Mouse (Mus musculus): ENCODE measurements around the gene Coro7. TPM values are rescaled to one million over a fixed set of nuclear protein-coding genes. Genes with fewer than 3 reads are reported as not detected.

Gene Coro7
- polyA plus RNA-seq, 1 experiment from 2014 or later: 13.1 TPM

- 15% methylated on average over 13 of the region's 13 CpGs for WGBS
- Histone ChIP-seq H3K9ac (ENCODE audit: low read depth, low read length) (peak overlapping the region; percentile 1; the same call in 1 of the 2 replicates), H3K4me1 (replicated peaks; ENCODE audit: insufficient read depth, low read length) (peaks cover 46% of the 10 kb centered on the region)
Observed at GRCm38 (mm10) chr16:4642190-4642589, 37.4 kb downstream of the Coro7 start.

GRCm38 (mm10) chr16:4641119-4641838 lies 38.3 kb downstream of the Coro7 start:
- 38% methylated on average over 3 of the region's 3 CpGs for WGBS
- no peak for ATAC-seq (replicated peaks; ENCODE audit: low FRiP score, low read depth)
- Histone ChIP-seq H3K9ac (ENCODE audit: low read depth, low read length) (peak overlapping the region; percentile 75; the same call in 1 of the 2 replicates), H3K4me2 (ENCODE audit: low read length) (peak overlapping the region; percentile 72), H3K4me1 (replicated peaks; ENCODE audit: insufficient read depth, low read length) (peaks cover 37% of the 10 kb centered on the region), H3K4me3 (replicated peaks; ENCODE audit: low read depth, low read length) (peak overlapping the region; percentile 68), H3K9me3 (replicated peaks; ENCODE audit: low read length) (no peaks in the 10 kb centered on the region), H3K36me3 (ENCODE audit: insufficient read depth, low read length) (0 out of 2 replicates have a peak, but pooled peaks cover 4% of the 10 kb centered on the region), H3K27me3 (ENCODE audit: insufficient read depth, low read length) (no peaks in the 10 kb centered on the region), H3K27ac (peak overlapping the region; percentile 88)
- no peak for DNase-seq (ENCODE audit: low spot score)
- no peak for TF ChIP-seq CTCF (IDR thresholded peaks at IDR 0.05; ENCODE audit: low read depth)

More at GRCm38 (mm10) chr16:4642190-4642589, 37.4 kb downstream of the Coro7 start:
- Histone ChIP-seq H3K4me2 (ENCODE audit: low read length) (peak overlapping the region; percentile 72), H3K36me3 (ENCODE audit: insufficient read depth, low read length) (0 out of 2 replicates have a peak, but pooled peaks cover 4% of the 10 kb centered on the region), H3K9me3 (replicated peaks; ENCODE audit: low read length) (no peaks in the 10 kb centered on the region), H3K27me3 (ENCODE audit: insufficient read depth, low read length) (no peaks in the 10 kb centered on the region), H3K4me3 (replicated peaks; ENCODE audit: low read depth, low read length) (peak overlapping the region; percentile 68), H3K27ac (peak overlapping the region; percentile 88)
- peak; percentile 38; the same call in 1 of the 2 replicates for TF ChIP-seq CTCF (IDR thresholded peaks at IDR 0.05; ENCODE audit: low read depth)
- DNase-seq (ENCODE audit: low spot score) (peak; percentile 97), ATAC-seq (replicated peaks; ENCODE audit: low FRiP score, low read depth) (peak; percentile 75)

- Histone ChIP-seq H3K27ac (peak overlapping the region; percentile 88), H3K36me3 (ENCODE audit: insufficient read depth, low read length) (no peaks in the 10 kb centered on the region), H3K4me3 (replicated peaks; ENCODE audit: low read depth, low read length) (peak overlapping the region; percentile 68), H3K9me3 (replicated peaks; ENCODE audit: low read length) (no peaks in the 10 kb centered on the region), H3K27me3 (ENCODE audit: insufficient read depth, low read length) (no peaks in the 10 kb centered on the region), H3K9ac (ENCODE audit: low read depth, low read length) (peak overlapping the region; percentile 75), H3K4me2 (ENCODE audit: low read length) (peak overlapping the region; percentile 72), H3K4me1 (replicated peaks; ENCODE audit: insufficient read depth, low read length) (peaks cover 35% of the 10 kb centered on the region)
- 4% methylated on average over 17 of the region's 17 CpGs for WGBS
- ATAC-seq (replicated peaks; ENCODE audit: low FRiP score, low read depth) (peak; percentile 50), DNase-seq (ENCODE audit: low spot score) (peak; percentile 81)
- TF ChIP-seq CTCF (IDR thresholded peaks at IDR 0.05; ENCODE audit: low read depth): no peak
Observed at GRCm38 (mm10) chr16:4640267-4641005, 39.1 kb downstream of the Coro7 start.

GRCm38 (mm10) chr16:4639831-4640237 lies 39.7 kb downstream of the Coro7 start, which contains the start of the genes Vasn and Dnaja3:
Gene Vasn (plus strand): TSS chr16:4639941.
Gene Dnaja3 (plus strand): TSS chr16:4639989.
- ATAC-seq (replicated peaks; ENCODE audit: low FRiP score, low read depth) (peak; percentile 91), DNase-seq (ENCODE audit: low spot score) (peak; percentile 98)
- Histone ChIP-seq H3K9ac (ENCODE audit: low read depth, low read length) (peak within 1 kb of the TSS; percentile 75), H3K9me3 (replicated peaks; ENCODE audit: low read length) (no peaks in the 10 kb centered on the region), H3K27me3 (ENCODE audit: insufficient read depth, low read length) (no peaks in the 10 kb centered on the region), H3K36me3 (ENCODE audit: insufficient read depth, low read length) (no peaks in the 10 kb centered on the region), H3K4me3 (replicated peaks; ENCODE audit: low read depth, low read length) (peak within 1 kb of the TSS; percentile 68), H3K27ac (peak within 1 kb of the TSS; percentile 88), H3K4me2 (ENCODE audit: low read length) (peak within 1 kb of the TSS; percentile 72), H3K4me1 (replicated peaks; ENCODE audit: insufficient read depth, low read length) (peaks cover 34% of the 10 kb centered on the region)
- WGBS: under 1% methylated on average over 22 of the region's 22 CpGs
- TF ChIP-seq CTCF (IDR thresholded peaks at IDR 0.05; ENCODE audit: low read depth): no peak

GRCm38 (mm10) chr16:4638891-4639390 lies 40.6 kb downstream of the Coro7 start:
- Histone ChIP-seq H3K9ac (ENCODE audit: low read depth, low read length) (no peak overlapping the region), H3K27ac (no peak overlapping the region), H3K4me3 (replicated peaks; ENCODE audit: low read depth, low read length) (no peak overlapping the region), H3K4me2 (ENCODE audit: low read length) (no peak overlapping the region), H3K36me3 (ENCODE audit: insufficient read depth, low read length) (no peaks in the 10 kb centered on the region), H3K4me1 (replicated peaks; ENCODE audit: insufficient read depth, low read length) (peaks cover 25% of the 10 kb centered on the region), H3K27me3 (ENCODE audit: insufficient read depth, low read length) (no peaks in the 10 kb centered on the region), H3K9me3 (replicated peaks; ENCODE audit: low read length) (no peaks in the 10 kb centered on the region)
- 82% methylated on average over 3 of the region's 3 CpGs for WGBS
- no peak for ATAC-seq (replicated peaks; ENCODE audit: low FRiP score, low read depth)
- no peak for TF ChIP-seq CTCF (IDR thresholded peaks at IDR 0.05; ENCODE audit: low read depth)
- DNase-seq (ENCODE audit: low spot score): no peak

- Histone ChIP-seq H3K9me3 (replicated peaks; ENCODE audit: low read length) (no peaks in the 10 kb centered on the region), H3K9ac (ENCODE audit: low read depth, low read length) (no peak overlapping the region), H3K4me2 (ENCODE audit: low read length) (no peak overlapping the region), H3K4me1 (replicated peaks; ENCODE audit: insufficient read depth, low read length) (peaks cover under 1% of the 10 kb centered on the region), H3K27me3 (ENCODE audit: insufficient read depth, low read length) (no peaks in the 10 kb centered on the region), H3K27ac (0 out of 2 replicates have a peak overlapping the region, but pooled peaks have one; percentile 31), H3K4me3 (replicated peaks; ENCODE audit: low read depth, low read length) (no peak overlapping the region), H3K36me3 (ENCODE audit: insufficient read depth, low read length) (no peaks in the 10 kb centered on the region)
- ATAC-seq (replicated peaks; ENCODE audit: low FRiP score, low read depth): no peak
- TF ChIP-seq CTCF (IDR thresholded peaks at IDR 0.05; ENCODE audit: low read depth): no peak
- DNase-seq (ENCODE audit: low spot score): no peak
- 62% methylated on average over 4 of the region's 4 CpGs for WGBS
Observed at GRCm38 (mm10) chr16:4635760-4636159, 43.8 kb downstream of the Coro7 start.

All from kidney, postnatal 0 days (tissue).